Mouse (Mus musculus) left cerebral cortex, postnatal 4 days (tissue): ENCODE measurements at regions not wholly inside any gene's neighbourhood (a gene's known extent, or its start where the extent isn't known, plus 50 kb on each side); places are given as distances from the start of the nearest gene placed in this dataset.
A peak's percentile ranks its signal among the peaks of the same experiment; 100 is the strongest.
"Not testable (repeated sequence)": the region's sequence is repeated elsewhere in the genome, so short reads cannot be mapped to it uniquely, and the experiment has no call there.

ENCODE experiments used
- DNase-seq: peaks from one replicate; pipeline ENCODE4 v3.0.0-alpha.2; 2022
- intact Hi-C: fragments of 180-260 bp; cut with DNase I; formaldehyde crosslinking; loops from one replicate; pipeline ENCODE4 v1.15.1; 2025

DNA sequence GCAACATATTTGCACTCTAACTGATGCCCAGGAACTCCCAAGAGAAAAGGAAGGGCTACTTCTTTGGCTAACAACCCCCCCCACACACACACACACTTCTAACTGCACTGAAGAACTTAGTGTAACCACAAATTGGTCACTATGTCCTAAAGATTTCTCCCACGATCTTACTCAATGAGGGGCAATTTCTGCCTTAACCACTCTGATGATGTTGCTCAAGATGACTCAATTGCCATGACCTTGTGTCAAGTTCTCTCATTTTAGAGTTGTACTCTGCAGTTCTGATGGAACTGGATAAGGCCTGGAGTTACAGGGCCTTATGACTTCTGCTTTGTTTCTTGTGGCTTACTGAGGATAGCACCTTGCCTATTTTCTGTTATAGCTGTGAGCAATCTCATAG is 81.7 kb downstream of the Sem1 start:
- intact Hi-C loops = no loop called here
- no peak for DNase-seq

DNA sequence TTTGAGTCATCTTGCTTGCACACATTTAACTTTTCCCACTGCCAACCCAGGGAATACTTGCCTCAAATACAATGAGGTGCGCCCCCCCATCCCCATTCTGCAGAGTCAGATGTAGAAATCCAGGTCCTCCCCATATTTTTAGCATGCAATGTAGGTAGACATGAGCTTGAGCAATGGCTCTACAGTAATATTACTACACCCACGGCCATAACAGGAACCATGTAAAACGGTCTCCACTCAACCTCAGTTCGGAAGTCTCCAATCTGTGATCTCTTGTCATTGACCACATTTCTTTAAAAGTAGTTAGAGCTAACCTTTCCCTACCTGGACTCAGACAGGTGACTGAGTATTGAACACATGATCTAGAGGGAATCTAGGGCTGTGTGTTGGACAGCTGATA is 82.1 kb downstream of the Sem1 start:
- DNase-seq = no peak
- intact Hi-C loops = no loop called here

DNA sequence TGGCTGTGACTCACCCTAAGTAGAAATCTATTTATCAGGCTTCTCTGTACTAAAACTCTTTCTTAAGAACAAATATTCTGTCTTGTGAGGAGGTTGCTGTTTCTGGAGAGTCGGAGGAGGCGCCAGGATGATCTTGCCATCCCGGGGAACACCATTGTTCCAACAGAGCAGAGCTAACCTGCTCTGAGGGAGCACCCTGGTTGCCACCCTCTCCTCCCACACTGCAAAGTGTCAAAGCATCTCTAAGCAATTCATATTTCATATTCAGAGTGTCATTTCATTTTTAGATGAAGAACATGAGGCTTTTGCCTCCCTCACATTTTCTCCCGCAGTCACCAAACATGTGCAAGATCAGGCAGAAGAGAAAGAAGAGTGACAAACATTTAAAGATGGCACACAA is 90.3 kb downstream of the Sem1 start:
- intact Hi-C loops = no loop called here
- no peak for DNase-seq

DNA sequence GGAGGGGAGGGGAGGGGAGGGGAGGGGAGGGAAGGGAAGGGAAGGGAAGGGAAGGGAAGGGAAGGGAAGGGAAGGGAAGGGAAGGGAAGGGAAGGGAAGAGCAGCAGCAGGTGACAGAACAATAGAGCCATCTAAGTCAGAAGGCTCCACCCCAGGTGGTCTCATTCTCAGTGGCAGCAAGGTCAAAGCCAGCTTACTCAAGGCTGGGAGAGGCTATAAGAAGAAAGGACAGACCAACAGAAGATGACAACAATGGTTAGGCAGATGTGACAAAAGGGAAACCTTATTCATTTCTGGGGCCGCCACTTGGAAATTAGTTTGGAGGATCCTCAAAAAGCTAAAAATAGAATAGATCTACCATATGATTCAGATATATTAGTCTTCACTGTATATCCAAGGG is 96.9 kb downstream of the Sem1 start:
- intact Hi-C loops, DNase-seq: not testable (repeated sequence)

DNA sequence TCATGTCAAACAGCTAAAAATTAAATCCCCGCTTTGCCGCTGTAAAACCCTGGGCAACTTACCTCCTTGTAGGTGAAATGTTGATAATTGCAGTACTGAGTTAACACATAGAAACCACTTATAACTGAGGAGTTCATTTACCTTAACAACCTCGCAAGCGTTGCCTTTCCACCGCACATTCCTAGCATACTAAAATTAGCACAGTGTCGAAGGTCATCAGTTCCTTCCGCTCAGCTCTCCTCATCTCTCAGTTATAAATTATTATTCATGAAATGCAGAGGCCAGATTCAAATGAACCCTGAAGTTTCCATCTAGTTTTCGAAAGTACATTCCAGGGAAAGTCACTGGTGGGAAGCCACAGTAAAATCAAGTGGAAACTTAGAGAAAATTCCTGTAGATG is 108.1 kb downstream of the Sem1 start:
- DNase-seq = no peak
- intact Hi-C loops = no loop called here

DNA sequence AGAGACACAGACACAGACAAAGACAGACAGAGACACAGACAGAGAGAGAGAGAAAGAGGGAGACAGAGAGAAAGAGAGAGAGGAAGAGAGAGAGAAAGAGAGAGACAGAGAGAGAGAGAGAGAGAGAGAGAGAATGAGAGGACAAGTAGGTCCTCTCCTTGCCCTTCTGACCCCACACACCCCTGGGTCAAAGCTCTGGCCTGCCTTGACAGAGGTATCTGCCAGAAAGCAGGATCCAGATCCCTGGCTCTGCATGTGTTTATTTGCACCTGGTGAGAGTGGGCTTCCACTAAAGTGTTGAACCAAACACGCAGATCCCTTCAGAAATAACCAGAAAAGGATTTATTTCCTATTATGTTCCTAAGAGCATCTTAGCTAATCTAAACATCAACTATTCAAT is 110.9 kb downstream of the Sem1 start:
- intact Hi-C loops = no loop called here
- DNase-seq = no peak

DNA sequence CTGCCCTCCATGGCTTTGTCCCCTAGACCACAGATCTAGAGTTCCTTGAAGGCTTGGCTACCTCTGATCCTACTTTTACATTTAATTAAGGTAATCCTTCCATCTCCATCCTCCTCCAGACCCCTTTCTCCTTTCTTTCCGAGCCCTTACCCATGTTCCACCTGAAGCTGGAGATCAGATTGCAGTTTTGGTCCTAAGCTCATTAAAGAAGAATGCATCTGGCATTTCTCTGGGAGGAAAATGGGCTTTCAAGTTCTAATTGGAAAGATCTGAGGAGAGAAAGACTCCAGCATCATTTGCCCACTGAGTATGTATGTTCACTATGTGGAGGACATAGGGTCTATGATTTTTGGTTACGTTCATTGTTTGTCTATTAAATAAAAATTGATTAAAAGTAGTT is 112.2 kb downstream of the Sem1 start:
- no peak for DNase-seq
- intact Hi-C loops = no loop called here

DNA sequence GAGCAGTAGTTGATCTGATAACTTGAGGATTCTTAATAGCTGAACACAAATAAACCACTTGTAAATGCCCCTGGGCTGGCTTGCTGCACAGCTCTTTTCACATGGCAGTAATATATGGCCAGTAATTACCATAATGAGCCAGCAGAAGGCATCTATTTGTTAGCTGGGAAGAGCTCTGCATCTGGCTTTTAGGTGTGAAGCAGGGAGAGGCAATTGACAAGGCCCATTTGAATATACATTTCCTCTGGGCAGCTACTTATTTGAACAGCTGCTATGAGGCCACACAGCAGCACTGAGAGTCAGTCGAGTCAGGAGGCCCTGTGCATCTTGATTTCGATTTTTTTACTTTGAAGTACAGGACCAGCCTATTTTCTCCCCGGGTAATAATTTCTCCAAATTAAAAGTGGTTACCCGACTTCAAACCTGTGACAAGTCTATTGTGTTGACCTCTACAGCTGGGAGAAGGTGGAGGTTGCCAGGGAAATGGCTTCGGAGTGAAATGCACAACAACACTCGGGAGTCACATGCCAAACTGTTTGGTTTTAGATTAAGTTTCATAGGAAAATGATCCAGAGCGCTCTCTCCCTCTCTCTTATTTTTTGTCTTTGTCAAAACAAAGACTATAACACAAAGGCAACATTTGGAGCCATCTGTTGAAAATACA is 114.5 kb downstream of the Sem1 start:
- intact Hi-C loops = no loop called here
- no peak for DNase-seq

DNA sequence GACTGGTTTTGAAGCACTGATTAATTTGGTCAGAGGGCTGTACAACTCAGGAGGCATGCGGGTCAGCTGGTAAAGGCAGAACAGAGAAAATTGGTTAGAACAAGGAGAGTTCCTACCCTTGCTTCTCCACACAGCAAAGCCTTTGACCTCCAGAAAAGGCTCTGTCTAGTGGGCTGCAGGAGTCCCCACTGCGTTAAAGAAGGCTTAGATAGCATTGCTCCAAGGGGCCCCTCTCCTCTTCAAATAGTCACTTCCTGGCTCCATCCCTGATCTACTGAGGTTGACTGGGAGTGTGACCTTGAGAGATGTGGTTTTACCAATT is 118.6 kb downstream of the Sem1 start:
- intact Hi-C loops = no loop called here
- DNase-seq = no peak

DNA sequence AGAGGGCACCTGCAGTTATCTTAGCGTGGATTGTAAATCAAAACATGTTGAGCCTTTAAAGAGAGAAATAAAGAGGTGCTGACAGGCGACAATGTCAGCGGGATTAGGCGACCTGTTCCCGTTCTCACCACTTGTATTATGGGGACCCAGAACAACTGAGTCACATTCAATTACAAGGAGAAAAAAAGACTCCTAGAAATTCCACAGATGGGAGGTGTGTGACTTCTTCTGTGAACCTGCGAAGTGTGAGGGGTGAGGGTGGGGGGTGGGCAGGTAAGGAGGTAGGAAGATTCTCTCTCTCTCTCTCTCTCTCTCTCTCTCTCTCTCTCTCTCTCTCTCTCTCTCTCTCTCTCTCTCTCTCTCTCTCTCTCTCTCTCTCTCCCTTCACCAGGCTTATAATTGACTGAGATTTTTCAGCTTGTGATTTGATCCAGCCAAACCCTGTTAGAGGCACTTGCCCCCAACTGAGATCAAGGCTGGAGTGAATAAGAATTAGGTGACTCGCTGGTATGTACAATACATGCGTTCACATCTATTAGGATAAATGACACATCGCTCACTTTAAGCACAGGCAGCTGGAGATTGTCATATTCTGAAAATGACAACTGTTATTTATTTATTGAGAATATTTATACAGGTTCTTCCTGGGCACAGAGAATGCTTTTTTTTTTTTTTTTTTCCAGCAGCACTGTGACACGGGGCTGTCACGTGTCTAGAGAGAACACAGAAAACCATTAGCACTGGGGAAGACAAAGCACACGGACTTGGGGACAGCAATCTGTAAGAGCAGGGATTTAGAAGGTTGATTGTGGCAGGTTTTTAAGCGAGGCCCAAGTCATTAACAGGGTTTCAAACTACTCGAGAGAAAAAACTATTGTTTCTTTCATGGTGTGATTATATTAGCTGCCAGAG is 119.2 kb downstream of the Sem1 start:
- no peak for DNase-seq
- intact Hi-C loops = no loop called here

DNA sequence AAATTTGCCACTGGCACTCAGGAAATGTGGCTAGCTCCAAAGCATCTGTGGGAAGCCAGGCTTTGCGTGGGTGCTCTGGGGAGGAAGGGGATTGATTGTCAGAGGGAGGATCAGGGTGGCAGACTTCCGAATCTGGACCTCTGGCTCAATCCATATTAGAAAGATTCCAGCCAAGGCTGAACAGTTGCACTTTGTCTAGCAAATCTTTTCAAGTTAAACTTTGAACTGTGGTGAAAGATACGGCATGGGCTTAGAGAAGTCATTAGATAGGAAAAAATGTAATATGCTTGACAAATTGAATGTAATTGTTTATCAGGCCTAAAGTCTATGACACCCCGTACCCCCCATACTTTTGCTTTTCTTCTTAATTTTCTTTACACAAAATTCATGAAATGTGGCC is 120.7 kb downstream of the Sem1 start:
- intact Hi-C loops = no loop called here

DNA sequence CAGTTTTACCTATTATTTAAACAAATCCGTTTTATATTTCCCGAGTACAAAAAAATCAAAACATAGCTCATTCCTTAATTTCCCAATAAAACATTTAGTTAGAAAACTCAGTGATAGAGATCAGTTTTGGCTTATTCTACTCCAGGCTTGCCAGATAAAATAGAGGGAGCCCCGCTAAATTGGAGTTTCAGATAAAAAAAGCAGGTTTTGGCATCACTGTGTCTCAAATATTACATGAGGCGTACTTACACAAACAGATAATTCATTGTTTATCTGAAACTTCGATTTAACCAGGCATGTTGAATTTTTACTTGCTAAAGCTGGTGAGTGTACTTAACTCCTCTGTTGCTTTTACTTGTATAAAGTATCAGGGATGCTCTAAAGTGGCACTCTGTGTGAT is 121.5 kb downstream of the Sem1 start:
- intact Hi-C loops = no loop called here
- DNase-seq = no peak

More for the DNA sequence above, 120.7 kb downstream of the Sem1 start:
- DNase-seq = no peak

DNA sequence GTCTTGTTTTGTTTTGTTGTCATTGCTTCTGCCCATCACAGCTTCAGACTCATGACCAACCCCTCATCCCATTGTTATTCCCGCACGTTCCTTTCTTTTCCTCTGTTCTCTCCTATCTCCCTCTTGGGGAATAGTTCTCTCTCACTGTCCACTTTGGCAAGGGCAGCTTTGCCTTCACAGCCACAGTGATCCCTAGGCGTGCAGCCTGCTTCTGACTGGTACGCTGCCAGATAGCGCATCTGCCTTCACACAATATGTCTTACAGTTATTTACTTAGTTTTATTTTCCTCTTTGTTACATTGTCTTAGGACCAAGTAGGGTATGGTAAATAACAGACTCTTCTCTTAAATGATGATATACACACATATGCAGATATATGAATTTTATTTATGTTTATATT is 122.9 kb downstream of the Sem1 start:
- peak; percentile 57 for DNase-seq
- intact Hi-C loops = no loop called here

DNA sequence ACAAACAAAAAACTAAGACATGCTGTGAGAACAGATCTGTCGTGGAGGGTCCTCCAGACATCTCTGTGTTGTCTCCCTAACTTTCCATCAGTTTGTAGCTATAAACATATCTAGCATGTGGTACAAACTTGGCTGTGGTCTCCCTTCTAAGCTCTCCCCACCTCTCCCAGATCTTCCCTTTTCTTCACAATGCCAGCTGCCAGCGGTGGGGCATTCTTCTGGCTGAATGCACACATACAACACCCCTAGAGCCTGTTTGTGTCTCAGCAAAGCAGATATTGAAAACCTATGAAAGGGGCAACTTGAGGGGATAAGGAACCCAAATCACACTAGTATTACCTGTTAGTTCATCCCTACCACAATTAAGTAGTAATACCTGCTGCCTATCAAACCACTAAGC is 124.1 kb downstream of the Sem1 start:
- DNase-seq = peak; percentile 45
- intact Hi-C loops = no loop called here

DNA sequence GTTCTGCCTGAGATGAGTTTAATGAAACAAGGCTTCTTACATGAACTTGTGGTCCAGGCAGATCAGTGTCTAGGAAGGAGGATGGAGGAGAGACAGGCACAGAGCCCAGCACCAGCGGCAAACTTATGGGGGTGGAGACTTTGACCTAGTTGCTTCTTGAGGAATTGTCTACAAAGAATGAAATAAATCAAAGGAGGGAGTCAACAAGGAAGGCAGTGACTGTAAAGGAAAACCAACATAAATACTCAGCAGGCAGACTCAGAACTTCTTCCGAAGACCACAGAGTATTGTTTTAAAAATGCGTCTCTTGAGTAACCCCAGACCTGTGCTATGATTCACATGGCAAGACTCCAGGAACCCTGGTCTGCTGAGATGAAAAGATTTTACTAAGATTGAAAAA is 143.6 kb downstream of the Sem1 start:
- DNase-seq = no peak
- intact Hi-C loops = no loop called here

DNA sequence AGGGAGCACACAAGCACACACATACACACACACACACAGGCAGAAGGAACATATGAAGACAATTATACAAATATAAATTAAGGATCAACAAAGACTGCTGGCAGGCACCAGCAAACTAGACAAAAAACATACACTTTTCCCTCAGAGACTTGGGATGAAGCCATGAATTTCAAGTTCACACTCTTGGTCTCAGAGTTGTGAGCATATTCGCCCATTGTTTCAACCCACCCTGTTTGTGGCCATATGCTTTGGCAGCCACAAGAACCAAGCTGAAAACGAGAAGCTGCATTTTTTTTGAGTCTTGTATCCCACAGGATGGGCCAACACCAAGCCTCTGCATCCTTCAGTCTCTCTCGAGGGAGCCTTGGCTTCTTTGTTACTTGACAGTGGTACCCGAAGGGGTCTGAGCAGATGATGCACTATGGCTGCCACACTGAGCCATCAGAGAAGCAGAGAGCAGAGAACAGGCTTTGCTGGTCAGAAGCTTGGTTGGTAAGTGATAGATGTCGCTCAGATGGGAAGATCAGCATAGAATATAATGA is 144.1 kb downstream of the Sem1 start:
- no peak for DNase-seq
- intact Hi-C loops = no loop called here

DNA sequence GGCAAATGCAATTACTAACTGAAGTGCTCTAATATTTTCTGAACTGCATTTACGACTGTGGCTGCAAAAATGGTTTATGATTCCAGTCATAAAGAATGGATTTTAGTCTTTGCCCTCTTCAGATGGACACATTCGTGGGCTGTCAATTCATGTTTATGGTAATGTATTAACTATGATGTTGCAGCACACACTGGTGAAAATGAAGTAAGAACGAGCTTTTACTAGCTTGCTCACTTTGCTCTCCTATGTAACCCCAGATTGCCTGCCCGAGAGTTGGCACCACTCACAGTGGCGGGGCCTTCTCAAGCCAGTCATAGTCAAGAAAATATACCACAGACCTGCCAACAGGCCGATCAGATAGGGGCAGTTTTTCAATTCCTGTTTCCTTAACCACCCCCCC is 145.3 kb downstream of the Sem1 start:
- no peak for DNase-seq
- intact Hi-C loops = no loop called here

DNA sequence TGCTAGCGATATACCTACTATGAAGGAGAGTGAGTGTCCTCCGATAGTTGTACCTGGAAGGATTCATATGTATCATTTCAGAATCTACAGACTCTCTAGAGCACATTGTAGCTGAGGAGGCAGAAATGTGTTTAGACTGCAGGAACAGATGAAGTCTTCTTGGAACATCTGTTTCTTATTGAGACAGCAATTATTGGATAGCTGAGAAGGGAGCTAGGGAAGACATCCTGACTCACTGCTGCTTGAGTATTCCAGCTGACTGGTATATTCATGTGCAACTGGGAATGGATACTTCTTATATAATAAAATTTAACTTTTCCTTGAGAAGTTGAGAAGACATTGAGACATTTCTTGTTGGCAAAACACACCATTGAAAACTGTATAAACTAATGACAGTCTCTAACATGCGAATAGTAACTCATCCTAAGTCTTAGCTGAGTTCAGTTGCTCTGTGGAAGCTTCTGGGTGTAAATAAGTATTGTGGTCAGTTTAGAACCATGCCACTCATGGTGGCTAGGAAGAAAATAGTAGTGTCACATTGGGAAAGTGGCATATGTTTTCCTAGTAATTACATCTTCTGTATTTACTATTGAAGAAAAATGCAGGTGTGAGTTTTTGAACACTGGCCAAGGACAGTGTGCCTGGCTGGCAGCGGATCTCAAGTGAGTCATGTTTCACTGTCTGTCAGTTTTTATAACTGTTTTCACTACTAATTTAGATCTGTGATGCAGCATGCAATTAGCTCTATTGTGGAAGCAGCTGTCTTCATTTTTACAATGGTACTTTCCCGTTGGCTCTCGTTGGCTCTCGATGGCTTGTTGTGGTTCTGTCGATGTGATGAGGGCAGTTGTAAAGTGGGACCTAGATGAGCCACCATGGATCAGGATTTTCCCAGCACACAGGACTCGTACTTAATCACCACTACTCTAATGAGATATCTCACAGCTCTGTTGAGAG is 163.5 kb downstream of the Sem1 start:
- intact Hi-C loops = no loop called here
- no peak for DNase-seq

DNA sequence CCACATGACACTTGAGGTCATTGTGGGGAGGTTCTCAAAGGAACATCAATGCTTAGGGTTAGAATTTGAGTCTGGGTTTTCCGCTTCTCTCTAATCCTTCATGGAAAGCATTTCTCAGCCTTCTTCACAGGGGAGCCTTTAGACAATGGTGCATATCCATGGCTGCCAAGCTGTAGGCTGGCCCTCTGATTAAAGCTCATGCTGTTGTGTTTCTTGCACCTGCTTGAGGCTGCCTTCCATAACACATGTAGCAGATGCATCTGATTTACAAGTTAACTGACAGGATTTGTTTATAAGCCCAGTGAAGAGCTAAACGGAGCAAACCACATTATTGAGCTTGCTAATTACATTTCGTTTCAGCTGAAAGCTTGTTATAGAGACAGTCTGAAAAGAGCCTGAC is 180.5 kb downstream of the Sem1 start:
- intact Hi-C loops = no loop called here
- no peak for DNase-seq

DNA sequence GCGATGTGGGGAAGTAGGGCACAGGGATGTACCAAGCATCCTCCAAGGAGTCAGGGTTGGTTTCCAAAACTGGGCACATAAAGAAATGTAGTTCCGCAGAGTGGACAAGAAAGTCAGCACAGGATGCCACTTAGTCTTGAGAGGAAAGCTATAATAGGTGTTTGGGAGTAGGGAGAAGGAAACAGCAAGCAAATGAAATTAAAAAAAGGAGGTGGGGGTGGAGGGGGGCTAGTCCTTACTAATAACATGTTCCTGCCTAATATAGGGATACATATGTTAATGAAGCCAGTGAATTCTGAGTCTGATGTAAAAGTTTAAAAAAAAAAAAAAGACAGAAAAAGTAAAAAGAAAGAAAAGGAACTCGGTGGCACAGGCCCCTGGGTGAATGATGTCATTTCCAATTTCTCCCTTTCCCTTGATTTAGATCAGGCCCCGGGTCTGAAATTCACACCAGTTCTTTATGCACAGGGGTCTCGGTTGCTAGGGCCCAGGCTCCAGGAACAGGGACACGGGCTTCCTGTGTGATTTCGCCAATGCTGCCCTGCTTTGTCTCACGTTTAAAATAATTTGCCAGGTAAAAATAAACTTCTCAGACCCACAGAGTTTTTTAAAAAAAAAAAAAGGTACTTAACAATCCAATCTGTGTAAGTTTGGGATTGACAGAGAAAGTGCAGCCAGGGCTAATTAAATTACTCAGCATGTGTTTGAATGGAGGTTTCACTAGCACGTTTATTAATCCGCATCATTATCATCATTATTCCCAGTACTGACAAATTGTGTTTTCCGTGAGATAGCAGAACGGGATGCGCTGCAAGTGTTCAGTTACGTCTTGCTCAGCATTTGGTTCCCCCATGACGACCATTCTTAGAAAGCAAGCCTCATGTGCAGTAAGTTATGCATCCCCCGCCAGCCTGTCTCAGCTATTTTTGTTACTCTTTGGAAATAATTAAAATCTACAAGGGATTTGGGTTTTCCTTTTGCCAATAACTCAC is 172.8 kb upstream of the Slc25a13 start:
- intact Hi-C loops = no loop called here
- DNase-seq = no peak
